In the genomic region with DNA sequence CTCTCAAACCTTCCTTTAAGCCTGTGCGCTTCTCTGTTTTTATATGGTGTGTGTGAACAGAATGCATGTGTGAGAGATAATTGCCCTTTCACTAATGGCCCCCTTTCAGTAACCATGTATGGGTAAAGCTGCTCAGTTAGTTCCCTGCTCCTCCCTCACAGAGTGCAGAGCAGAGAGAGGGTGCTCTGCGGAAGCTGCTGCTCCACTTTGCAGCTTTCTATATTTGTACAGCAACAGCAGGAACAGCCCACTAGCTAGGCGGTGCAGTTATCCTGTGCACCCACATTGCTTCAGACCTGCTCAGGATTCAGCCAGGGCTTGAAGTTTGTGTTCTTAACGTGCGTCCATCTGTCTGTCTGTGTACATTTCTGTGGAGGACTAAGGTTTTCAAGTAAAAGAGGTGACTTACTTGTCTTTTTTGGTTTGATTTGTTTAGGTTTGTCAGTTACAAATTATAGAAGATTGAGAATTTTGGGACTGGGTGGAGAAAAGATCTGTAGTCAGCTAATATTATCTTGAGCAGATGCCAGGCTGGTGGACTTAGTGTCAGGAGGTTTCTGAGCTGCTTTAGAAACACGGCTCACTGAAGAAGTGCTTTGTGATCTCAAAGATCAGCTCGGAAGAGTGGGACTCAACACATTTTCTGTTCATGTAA, we compare ENCODE assay signal across 8 mouse cellular contexts. TPM values are rescaled to one million over a fixed set of nuclear protein-coding genes. Genes with fewer than 3 reads are reported as not detected.
DNase-seq lines count a peak whose midpoint lies in the region; ATAC-seq and TF ChIP-seq lines count a peak whose summit lies in the region.
"Had no signal": no experiment of that assay in that cellular context is flagged by ENCODE, and none has a peak within 500 bp of the region (broad histone marks: within the 10 kb centered on the region; RNA-seq: fewer than 3 reads in every experiment).

No protein-coding gene starts in this region.

- H3K9me3 ChIP-seq in heart, embryonic 12.5 days (replicated peaks) = no peaks in the 10 kb centered on the region
- H3K9me3 ChIP-seq: neural tube, embryonic 12.5 days had no signal

- intact Hi-C loops in left cerebral cortex, adult 2 months (cut with DNase I) = loop anchor here (2.0 to 5.0 kb wide), 4 partner anchors 24 to 93 kb away; partner anchors contain the start of gene Celf1

- no peak overlapping the region for H3K4me3 ChIP-seq in testis, adult 2 months (ENCODE audit: control insufficient read depth, low read depth, low read length)
- peak overlapping the region; percentile 14 for H3K4me3 ChIP-seq in cortical plate, adult 2 months (ENCODE audit: insufficient read depth, low read length)
- peak overlapping the region; percentile 38 for H3K4me3 ChIP-seq in heart, embryonic 12.5 days
- peak overlapping the region; percentile 36 for H3K4me3 ChIP-seq in left cerebral cortex, adult 2 months
- H3K4me3 ChIP-seq: neural tube, embryonic 12.5 days had no signal

- peak overlapping the region; percentile 62 for H3K4me2 ChIP-seq in heart, embryonic 12.5 days
- H3K4me2 ChIP-seq: neural tube, embryonic 12.5 days had no signal

- TF ChIP-seq CTCF in testis, adult 2 months (IDR thresholded peaks at IDR 0.05; ENCODE audit: control insufficient read depth, insufficient read depth, insufficient replicate concordance, low read depth, low read length) = no peak
- TF ChIP-seq CTCF in cortical plate, adult 2 months (IDR thresholded peaks at IDR 0.05; ENCODE audit: extremely low read depth, insufficient read depth, low read length) = no peak
- no peak for TF ChIP-seq CTCF in left cerebral cortex, adult 2 months (IDR thresholded peaks at IDR 0.05)

- no peaks in the 10 kb centered on the region for H3K4me1 ChIP-seq in testis, adult 2 months (ENCODE audit: control insufficient read depth, insufficient read depth, low read length)
- H3K4me1 ChIP-seq in cortical plate, adult 2 months (ENCODE audit: control insufficient read depth, insufficient read depth, low read length) = peaks cover 8% of the 10 kb centered on the region
- peaks cover 29% of the 10 kb centered on the region for H3K4me1 ChIP-seq in heart, embryonic 12.5 days (replicated peaks)
- H3K4me1 ChIP-seq: neural tube, embryonic 12.5 days had no signal

- 0 out of 2 replicates have a peak overlapping the region, but pooled peaks have one; percentile 36 for H3K27ac ChIP-seq in testis, adult 2 months (ENCODE audit: control insufficient read depth, insufficient read depth, low read depth, low read length)
- peak overlapping the region; percentile 89 for H3K27ac ChIP-seq in cortical plate, adult 2 months (ENCODE audit: insufficient read depth, low read length)
- H3K27ac ChIP-seq in heart, embryonic 12.5 days (ENCODE audit: poor library complexity, severe bottlenecking) = peak overlapping the region; percentile 95
- H3K27ac ChIP-seq in left cerebral cortex, adult 2 months = peak overlapping the region; percentile 90
- H3K27ac ChIP-seq: neural tube, embryonic 12.5 days had no signal

- TF ChIP-seq POLR2A in testis, adult 2 months (IDR thresholded peaks at IDR 0.05; ENCODE audit: control insufficient read depth, low read depth, low read length) = no peak
- TF ChIP-seq POLR2A in cortical plate, adult 2 months (IDR thresholded peaks at IDR 0.05; ENCODE audit: extremely low read depth, insufficient read depth, low read length) = peak; percentile 77

- peak overlapping the region; percentile 72 for H3K9ac ChIP-seq in heart, embryonic 12.5 days
- H3K9ac ChIP-seq: neural tube, embryonic 12.5 days had no signal

- peak; percentile 83 for ATAC-seq in heart, embryonic 12.5 days (ENCODE audit: insufficient number of reproducible peaks, low FRiP score)
- peak; percentile 80 for ATAC-seq in megakaryocyte progenitor cell, adult 5-6 weeks (replicated peaks; ENCODE audit: poor library complexity)

- DNase-seq in testis, postnatal 10 days (ENCODE audit: low spot score) = no peak
- DNase-seq in left cerebral cortex, adult 2 months (ENCODE audit: extremely low spot score in 1 of 2, low spot score in 2 of 2) = peak; percentile 66 to 67
- no peak for DNase-seq in ovary, postnatal 10 days (ENCODE audit: low spot score)

- no peaks in the 10 kb centered on the region for H3K36me3 ChIP-seq in testis, adult 2 months (ENCODE audit: control insufficient read depth, insufficient read depth, low read length)
- no peaks in the 10 kb centered on the region for H3K36me3 ChIP-seq in heart, embryonic 12.5 days
- H3K36me3 ChIP-seq: neural tube, embryonic 12.5 days had no signal

- WGBS in heart, embryonic 12.5 days = 22% methylated on average over 7 of the region's 7 CpGs

- H3K27me3 ChIP-seq in testis, adult 2 months (ENCODE audit: control insufficient read depth, insufficient read depth, low read length) = no peaks in the 10 kb centered on the region
- H3K27me3 ChIP-seq in heart, embryonic 12.5 days (replicated peaks) = no peaks in the 10 kb centered on the region
- H3K27me3 ChIP-seq: neural tube, embryonic 12.5 days had no signal

RNA-seq across cellular contexts. Expression of gene Celf1, which starts 24.8 kb away (rescaled TPM):
- polyA plus RNA-seq in testis, adult 2 months (2012; rRNA removed) = 19.1 and 19.8 TPM in 2 replicates
- polyA plus RNA-seq in cortical plate, adult 2 months (2012; rRNA removed) = 102 and 107 TPM in 2 replicates
- polyA plus RNA-seq in heart, embryonic 12.5 days (2016; fragmentation: Nextera tagmentation; extraction: Ambion mirVana) = 136 and 141 TPM in 2 replicates
- total RNA-seq in left cerebral cortex, adult 2 months (2021) = 100 to 1,000 TPM; 146 to 149 TPM
- total RNA-seq in megakaryocyte progenitor cell, adult 5-6 weeks (2015) = 34.0 and 42.8 TPM in 2 replicates
- total RNA-seq in megakaryocyte progenitor cell, adult 5-6 weeks (2017) = 23.7 and 37.6 TPM in 2 replicates

Comparison
In these comparisons a context has a peak if more than half of its experiments do, and no peak if none do; other contexts are left out.
1. H3K27ac ChIP-seq: peak in every context shown above with its lines; median percentile 95 in heart, embryonic 12.5 days; 90 in left cerebral cortex, adult 2 months; 89 in cortical plate, adult 2 months; 36 in testis, adult 2 months.
2. DNase-seq: peak in left cerebral cortex, adult 2 months (2 of 2); none in testis, postnatal 10 days (single experiment) and ovary, postnatal 10 days (single experiment).